Mouse (Mus musculus): ENCODE measurements at regions not wholly inside any gene's neighbourhood (a gene's known extent, or its start where the extent isn't known, plus 50 kb on each side); places are given as distances from the start of the nearest gene placed in this dataset.

DNA sequence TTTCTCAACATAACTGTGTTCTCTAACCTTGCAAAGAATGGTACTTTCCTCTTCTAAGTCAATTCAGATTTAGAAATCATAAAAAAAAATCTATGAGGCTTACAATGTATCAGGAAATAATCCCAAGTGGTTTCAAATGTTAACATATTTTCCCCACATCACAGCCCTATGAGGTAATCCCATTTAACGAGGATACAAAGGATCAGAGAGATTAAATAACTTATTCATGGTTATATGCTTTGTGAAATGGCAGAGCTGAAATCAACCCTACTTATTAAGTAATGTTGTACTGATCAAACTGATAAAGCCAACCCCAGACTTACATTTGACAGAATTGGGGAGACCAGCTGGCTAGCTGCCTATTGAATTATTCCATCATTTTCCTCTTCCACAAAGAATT is 614.4 kb downstream of the Ntrk3 start:
- no peak for DNase-seq (ENCODE audit: low spot score)

GRCm38 (mm10) chr7:78121151-78121486 is 616.7 kb downstream of the Ntrk3 start:
- DNase-seq (ENCODE audit: low spot score): no peak

DNA sequence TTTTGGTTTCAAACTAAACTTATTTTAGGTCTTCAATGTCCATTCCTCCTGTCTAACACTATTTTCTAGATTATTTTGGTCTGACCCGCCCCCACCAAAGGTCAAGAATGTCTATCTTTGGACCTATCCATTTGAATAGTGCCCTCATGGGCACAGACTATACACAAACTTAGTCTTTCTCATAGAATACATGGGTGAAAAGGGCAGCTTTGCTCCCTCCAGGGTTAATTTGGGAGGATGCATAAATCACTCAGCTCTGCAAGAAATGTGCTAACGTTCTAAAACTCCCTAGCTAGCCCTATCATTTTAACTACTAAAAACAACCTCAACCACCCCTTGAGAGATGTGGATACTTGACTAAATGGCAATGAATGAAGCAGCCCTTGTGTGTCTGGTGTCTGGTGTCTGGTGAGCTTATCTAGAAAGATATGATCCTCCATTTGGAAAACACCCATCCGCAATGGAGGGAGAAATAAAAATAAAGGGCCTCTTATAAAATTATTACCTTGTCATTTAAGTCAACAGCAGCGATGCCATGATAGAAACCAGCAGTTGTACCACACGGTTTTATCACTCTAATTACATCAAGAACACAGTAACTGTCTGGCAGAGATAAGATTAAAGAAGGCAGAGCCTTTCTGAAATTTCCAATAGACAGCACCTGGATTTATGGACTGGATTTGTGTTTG is 617.2 kb downstream of the Ntrk3 start:
- DNase-seq (ENCODE audit: low spot score): no peak

DNA sequence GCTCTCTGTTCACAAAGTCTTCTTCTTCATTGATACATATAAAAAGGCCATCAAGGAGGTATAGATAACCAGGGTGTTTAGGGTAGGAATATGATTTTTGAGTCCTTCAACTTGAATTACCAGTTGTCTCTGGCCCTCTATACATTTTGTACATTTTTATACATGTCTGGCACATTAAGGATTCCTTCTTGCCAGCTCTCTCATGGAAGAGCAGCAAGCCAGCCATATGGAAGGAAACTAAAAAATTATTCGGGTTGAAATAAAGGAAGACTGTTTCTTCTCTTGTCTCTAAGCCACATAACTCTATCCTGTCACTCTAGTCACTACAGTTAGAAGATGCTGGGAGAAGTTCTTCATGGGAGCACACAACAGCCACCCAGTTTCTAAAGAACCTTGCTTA is 618.0 kb downstream of the Ntrk3 start:
- no peak for DNase-seq (ENCODE audit: low spot score)

- DNase-seq (ENCODE audit: low spot score): no peak
These were observed 626.5 kb downstream of the Ntrk3 start for GRCm38 (mm10) chr7:78111291-78111690.

DNA sequence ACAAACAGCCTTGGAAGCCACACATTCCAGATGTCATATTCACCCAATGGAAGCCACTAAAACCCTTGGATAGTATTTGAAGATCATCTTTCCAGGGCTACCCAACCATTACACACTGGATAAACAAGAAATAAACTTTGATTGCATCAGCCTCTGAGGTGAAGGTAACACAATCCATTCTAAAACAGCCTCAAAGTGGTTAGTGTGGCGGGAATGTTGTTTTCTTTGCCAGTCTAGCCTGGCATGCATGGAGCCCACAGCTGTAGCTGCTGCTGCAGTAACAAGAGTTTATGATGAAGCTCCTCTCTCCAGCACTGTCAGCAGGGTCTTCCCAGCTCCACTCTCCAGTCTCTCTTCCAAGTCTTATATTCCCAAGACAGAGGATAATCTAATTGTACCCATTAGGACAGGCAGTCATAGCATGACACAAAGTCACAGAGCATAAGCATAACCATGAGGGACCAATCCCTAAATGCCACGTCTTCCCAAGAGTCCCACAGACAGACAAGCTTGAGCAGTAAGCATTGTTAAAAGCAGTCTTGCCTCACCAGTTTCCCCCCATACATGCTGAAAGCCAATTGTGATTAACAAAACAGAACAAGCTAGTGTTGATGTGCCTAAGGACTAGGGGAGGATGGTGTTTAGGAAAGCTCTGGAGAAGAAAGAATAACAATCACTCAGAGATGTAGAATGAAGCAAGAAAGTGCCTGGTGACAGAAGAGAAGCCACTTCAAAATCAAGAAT is 634.1 kb downstream of the Ntrk3 start:
- DNase-seq (ENCODE audit: low spot score): no peak

DNA sequence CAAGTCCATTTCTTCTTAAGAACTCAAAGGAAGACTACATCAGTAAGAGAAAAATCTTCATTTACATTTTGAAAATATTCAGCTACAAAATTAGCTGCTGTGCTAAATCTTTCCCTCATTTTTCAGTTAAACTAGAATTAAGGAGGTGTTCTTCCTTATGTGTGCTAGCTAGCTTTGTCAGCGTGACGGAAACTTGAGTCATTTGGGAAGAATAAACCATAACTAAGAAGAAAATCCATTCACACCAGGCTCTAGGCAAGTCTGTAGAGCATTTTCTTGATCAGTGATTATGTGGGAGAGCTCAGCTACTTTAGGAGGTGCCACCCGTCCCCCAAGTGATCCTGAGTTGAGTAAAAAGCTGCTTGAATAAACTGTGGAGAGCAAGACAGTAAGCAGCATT is 635.4 kb downstream of the Ntrk3 start:
- no peak for DNase-seq (ENCODE audit: low spot score)

DNA sequence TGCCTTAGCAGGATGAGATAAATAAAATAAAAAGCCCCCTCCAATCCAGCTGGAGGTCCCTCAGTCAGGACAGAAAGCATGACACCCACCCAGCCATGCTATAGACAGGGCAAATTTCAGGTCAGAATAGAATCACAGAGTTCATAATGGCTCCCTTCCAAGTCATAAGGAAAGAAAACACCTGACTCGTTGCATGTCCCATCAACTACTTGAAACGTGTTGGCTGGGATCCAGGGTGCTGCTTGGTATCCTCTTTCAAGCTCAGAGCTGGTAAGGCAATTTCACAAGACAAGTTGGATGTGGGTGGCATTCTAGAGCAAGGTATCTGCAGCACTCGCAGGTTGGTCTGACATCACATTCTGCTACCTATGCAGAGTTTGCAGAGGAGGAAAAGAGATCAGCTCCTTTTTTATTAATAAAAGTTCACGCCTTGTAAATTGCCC is 651.2 kb downstream of the Ntrk3 start:
- DNase-seq (ENCODE audit: low spot score): no peak

GRCm38 (mm10) chr7:78085783-78086565 is 651.8 kb downstream of the Ntrk3 start:
- no peak for DNase-seq (ENCODE audit: low spot score)

DNA sequence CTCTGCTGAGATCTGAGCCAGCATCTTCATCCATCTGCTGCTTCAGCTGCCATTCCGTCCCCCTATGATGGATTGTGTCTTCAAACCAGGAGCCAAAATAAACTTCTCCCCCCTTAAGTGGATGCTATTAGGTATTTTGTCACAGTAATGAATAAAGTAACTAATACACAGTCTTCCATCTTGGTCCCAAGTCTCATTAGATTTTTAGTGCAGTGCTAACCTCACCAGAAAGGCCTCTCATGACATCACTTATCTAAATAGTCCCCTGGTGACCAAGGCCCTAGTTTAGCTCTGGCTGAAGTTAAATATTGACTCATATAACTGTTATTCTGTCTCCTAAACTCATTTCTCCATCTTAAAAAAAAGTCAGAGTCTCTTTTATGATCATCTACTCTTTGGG is 658.1 kb downstream of the Ntrk3 start:
- no peak for DNase-seq (ENCODE audit: low spot score)

DNA sequence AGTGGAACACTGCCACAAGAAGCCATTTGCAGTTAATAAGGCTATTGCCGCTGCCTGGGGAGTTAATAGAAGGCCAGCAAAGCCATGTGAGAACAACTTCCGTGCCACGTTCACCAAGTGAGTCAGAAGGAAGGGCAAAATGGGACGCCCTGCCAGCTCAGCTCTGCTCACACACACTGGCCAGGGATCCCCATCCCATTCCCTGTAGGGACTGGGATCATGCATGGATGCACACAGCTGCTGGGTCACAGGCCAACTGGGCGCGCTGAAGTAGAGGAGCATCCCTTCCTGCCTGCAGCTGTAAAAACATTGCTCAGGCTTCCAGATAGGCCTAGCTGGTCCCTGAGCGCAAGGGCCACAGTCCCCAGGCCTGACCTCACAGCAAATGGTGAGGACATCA is 666.7 kb downstream of the Ntrk3 start:
- DNase-seq (ENCODE audit: low spot score): no peak

GRCm38 (mm10) chr7:78061631-78062030 is 676.2 kb downstream of the Ntrk3 start:
- no peak for DNase-seq (ENCODE audit: low spot score)

DNA sequence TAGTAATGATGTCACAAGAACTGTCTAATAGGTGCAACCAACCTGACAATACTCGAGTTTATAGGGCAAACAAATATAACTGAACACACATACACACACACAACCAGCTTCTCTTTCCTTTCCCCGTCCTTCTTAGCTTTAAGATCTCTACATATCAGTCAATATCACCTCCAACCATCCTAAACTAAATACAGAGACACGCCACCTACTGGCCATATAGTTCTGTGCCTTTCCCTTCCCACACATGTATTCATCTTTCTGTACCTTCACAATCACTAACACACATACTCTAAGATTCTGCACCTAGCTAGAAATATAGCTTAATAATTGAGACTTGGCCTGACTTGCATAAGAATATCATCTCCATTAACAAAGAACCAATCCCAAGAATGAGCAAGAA is 688.2 kb downstream of the Ntrk3 start:
- no peak for DNase-seq (ENCODE audit: low spot score)

GRCm38 (mm10) chr7:78045456-78045855 is 692.4 kb downstream of the Ntrk3 start:
- DNase-seq (ENCODE audit: low spot score): no peak

GRCm38 (mm10) chr7:78031032-78031431 is 706.8 kb downstream of the Ntrk3 start:
- no peak for DNase-seq (ENCODE audit: low spot score)

GRCm38 (mm10) chr7:78026992-78027615 is 710.7 kb downstream of the Ntrk3 start:
- no peak for DNase-seq (ENCODE audit: low spot score)

GRCm38 (mm10) chr7:78023591-78023990 is 714.2 kb downstream of the Ntrk3 start:
- no peak for DNase-seq (ENCODE audit: low spot score)

GRCm38 (mm10) chr7:78023075-78023474 is 714.7 kb downstream of the Ntrk3 start:
- DNase-seq (ENCODE audit: low spot score): no peak

DNA sequence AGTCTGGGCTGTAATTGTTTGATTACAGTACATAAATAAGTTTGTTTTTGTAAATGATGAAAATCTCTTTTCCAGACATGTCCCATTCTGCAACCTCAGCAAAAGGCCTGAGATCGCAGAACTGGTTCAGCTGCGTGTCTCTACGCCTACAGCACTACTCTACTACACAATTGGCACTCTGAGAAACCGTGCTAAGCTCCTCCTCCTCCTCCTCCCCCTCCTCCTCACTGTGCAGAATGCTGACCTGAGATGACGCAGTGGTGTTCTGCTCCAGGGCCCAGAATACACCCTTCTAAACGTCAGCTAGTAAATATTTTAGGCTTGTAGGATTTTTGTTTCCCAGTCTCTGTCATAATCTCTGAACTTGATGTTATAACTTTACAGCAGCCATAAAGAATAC is 724.2 kb downstream of the Ntrk3 start:
- no peak for DNase-seq (ENCODE audit: low spot score)

- DNase-seq (ENCODE audit: low spot score): no peak
These were observed 734.7 kb downstream of the Ntrk3 start for GRCm38 (mm10) chr7:78003086-78003485.

GRCm38 (mm10) chr7:77993840-77994239 is 744.0 kb downstream of the Ntrk3 start:
- peak; percentile 55 for DNase-seq (ENCODE audit: low spot score)

DNA sequence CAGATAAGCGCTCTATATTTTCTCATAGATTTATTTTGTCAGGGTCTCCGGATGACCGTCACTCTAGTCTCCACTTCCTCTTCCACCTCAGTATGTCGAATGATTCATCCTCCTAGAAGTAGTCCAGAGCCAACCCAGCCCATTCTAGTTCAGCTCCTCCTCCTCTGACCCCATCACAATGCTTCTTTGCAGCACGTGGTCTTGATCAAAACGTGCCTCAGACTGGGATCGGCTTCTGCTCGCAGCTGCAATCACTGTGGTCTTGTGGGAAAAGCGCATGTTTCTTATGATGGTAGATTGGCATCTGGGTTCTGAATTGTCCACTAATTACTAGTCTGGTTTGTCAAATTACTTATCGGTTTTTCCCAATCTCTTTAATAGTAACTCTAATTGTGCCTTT is 747.7 kb downstream of the Ntrk3 start:
- DNase-seq (ENCODE audit: low spot score): no peak

DNA sequence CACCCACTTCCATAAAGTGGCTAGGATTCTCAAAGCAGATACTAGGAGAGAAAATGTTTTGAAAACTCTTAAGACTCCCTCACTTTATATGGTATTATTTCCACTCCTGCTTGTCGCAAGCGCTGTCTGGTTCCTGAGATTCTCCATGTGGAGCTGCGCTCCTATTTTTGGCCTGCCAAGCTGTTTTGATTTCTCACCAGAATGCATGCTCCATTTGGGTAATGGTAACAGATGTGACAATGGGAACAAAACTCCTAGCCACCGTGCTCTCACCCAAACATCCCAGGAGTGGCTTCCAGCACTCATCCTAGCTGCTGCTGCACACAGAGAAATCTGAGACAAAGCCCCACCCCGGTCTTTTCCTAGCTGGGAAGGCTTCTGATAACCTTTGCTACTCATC is 749.6 kb downstream of the Ntrk3 start:
- DNase-seq (ENCODE audit: low spot score): peak; percentile 77

All from layer of hippocampus, adult 9-10 months (tissue).